Mouse (Mus musculus) layer of hippocampus, adult 18-20 months (tissue): ENCODE measurements at regions not wholly inside any gene's neighbourhood (a gene's known extent, or its start where the extent isn't known, plus 50 kb on each side); places are given as distances from the start of the nearest gene placed in this dataset.

Experiments
- DNase-seq, 2 experiments: peaks; one replicate each; pipeline ENCODE4 v3.0.0; 2022; ENCODE audit warnings: low spot score in 2 of 2

DNA sequence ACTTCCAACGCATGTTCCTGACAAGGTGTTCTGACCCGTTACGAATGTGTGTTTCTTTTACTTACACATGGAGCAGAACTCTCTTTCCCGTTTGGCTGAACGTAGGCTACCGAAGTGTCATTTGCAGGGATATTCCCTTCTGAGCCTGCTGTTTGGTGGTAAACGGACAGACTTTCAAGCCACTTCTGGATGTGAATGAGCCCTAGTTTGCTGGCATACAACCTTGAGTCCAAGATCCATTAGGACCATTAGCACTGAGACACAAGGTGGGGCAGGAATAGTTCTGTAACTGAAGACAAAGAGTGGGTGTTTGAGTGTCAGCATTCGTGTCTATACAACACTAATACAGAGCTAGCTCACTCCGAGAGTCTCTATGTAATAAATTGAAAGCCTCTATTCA lies 113.3 kb upstream of the Rmdn2 start:
- DNase-seq = no peak

DNA sequence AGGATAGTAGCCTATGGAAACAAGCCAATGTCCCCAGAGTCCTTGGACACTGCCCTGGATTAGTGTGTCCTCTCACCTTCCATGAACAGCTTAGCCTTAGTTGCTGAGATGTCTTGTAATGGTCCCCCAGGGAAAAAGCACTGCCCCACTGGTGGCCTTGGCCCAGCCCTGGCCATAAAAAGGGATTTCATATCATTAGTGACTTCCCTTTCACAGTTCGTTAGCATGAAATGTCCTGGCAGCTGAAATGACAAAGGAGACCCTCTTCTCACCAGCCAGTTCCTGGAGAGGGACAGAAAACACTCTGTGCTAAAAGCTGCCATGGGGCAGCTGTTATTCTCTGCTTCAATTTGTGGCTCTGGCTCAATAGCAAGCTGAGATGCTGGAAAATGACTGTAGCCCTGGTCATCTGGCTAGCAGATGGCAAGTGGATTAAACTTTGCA lies 110.6 kb upstream of the Rmdn2 start:
- DNase-seq = no peak

DNA sequence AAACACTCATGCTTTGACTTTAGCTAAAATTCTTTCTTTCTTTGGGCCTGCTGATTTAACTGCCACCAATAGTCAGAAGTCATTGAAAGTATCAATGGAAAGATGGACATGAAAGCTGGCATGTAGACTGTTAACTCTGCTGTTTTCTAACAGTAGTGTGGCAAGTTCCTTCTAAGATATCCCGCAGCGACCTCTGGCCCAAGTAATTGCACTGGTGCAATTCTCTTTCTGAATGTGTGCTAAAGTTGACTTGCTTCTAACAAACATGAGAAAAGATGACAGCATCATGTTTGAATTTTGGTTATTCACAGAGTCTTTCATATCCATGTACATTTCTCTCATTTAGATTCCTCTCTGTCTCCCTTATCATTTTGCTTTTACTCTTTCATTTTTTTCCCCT lies 109.7 kb upstream of the Rmdn2 start:
- no peak for DNase-seq

DNA sequence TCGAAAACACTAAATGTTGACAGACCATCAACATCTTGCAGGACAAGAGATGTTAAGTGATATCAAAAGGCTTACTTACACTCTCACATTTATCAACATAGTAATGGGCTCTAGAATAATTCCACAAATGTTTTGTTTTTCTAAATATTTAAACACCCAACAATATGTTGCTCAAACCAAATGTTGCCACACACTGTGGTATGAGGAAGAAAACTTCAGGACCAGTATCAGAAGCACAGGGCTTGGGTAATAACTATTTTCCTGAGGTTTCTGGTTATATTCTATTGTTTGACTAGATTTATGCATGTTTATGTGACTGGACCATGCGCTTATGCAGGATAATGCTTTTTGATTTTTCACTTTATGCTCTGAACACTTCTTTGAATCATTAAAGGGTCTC lies 108.6 kb upstream of the Rmdn2 start:
- no peak for DNase-seq

DNA sequence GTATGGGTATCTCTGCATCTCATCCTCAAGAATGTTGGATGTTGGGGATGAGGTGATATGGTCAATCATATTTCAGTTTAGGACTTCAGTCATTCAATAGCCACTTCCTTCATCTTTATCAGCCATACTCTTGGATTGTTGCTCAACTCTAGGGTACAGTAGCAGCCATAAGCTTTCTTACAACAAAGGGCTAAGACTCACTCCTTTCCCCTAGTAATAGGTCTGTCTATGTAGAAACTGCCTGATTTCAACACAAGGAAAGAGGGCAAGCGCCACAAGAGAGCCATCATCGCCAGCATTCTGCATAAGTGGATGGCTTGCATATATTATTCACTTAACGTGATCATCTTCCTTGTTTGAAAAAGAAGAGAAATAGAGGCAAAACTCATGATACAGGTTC lies 107.5 kb upstream of the Rmdn2 start:
- DNase-seq = no peak

DNA sequence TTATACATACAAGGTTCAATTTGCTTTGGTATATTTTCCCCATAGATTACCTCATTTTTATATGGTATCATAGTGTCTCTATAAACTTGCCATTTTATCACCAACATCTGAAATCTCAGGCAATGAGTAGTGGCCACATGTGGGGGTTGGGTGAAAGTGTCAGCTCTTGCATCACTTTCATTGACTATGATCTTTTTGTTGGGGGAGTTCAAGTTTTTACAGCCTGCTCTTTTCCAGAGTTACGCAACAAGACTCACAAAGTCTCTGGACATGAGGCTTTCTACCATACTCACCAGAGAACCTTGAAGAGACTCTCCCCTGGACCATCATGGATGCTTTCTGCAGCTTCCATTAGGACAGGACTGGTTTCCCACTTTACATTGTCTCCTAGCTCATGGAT lies 106.1 kb upstream of the Rmdn2 start:
- DNase-seq = no peak

DNA sequence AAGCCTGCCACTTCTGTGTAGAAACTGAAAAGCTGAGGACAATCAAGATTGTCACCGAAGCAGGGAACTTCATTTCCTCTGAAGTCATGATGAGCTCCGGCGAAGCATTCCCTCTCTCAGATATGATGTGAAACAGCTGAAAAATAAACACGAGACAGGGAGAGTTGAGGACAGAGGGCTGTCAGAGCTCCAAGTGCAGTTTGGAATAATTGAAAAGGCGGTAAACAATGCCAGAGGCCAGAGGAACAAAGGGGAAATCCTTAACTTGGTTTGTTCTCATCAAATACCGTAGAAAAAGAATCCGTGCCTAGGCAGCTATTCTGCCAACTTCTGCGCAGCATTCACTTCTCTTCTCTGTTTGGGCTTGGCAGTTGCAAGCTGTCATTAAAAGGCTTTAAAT lies 102.4 kb upstream of the Rmdn2 start:
- DNase-seq = peak in 1 of 2 experiments; percentile 49

DNA sequence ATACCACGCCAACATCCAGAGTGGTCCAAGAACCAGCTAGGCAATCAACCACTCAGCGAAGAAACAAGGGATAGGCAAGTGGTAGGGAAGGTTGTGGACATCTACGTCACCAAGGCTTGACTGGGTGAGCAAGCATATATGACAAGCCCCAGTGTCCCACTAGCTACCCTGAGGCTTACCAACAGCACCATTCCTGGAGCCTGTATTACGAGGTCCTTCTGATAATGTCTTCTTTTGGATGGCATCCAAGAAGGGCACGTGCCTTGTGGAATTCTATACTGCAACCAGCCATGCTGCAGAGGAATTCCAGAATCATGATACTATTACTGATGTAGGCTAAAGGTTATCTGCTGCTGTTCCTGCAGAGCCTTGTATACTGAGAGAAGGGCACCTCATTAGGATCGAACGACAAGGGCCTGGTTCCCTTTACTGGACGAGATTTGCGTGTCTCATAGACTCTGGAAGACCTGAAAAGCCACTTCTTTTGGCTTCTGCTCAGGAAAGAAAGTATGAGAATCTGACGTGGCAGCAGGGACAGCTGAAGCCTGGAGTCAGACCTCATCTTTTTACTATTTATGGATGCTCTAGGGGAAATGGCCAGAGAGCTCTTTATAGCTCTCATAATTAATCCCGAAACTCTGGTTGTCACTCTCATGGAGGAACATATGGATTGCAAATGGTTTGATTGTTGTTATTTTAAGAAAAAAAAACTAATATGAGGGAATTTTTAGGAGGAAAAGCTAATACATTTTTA lies 101.5 kb upstream of the Rmdn2 start:
- no peak for DNase-seq

DNA sequence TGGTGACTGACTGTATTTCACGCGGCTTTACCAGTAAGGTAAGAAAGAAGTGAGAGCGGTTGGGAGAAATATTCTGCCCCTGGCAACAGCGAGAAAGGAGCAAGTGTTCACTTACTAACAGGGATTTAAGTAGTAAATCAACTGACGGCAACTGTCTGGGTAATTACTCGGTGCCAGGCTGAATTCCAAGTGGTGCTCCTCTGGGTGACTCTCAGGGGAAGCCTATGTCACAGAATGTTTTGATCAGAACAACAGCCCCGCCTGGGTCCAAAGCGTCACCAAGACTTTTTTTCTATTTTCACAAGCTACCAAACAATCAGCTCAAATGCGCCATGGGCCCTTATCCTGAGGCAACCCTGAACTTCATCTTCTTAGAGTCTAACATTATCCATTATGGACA lies 100.4 kb upstream of the Rmdn2 start:
- DNase-seq = no peak

DNA sequence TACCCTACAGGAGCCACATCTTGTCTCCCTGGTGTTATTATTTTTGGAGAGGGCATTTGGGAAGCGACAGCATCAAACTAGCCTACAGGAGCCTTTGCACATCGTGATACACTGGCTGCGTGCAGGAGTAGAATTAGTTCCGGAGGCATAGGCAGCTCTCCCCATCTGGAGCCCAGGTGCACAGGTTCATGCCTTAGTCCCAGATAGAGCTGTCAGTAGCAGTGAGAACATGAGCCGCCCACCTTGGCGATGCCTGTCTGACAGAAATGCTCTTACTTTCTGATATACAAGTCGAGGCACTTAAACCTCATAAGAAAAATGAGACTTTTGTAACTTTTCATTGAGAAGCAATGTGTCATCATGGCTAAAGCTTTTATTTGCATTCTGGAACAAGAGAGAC lies 97.6 kb upstream of the Rmdn2 start:
- no peak for DNase-seq

DNA sequence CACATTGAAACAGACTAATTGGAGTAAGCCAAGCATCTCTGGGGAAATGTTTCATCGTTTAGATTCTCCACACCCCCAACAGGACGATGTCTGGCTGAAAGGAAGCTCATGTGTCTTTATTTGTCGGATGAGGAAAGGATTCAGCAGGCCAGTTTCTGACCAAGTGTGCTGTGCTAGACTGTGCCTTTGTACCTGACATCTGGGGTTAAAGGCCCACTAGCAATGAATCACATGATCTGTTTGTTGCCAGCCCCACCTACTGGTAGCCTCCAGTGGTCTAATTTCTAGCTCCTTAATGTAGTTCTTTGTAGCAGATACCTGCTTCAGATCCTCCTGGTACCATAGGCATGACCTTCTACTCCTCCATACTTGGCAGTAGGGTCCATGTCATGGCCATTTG lies 93.5 kb upstream of the Rmdn2 start:
- no peak for DNase-seq

DNA sequence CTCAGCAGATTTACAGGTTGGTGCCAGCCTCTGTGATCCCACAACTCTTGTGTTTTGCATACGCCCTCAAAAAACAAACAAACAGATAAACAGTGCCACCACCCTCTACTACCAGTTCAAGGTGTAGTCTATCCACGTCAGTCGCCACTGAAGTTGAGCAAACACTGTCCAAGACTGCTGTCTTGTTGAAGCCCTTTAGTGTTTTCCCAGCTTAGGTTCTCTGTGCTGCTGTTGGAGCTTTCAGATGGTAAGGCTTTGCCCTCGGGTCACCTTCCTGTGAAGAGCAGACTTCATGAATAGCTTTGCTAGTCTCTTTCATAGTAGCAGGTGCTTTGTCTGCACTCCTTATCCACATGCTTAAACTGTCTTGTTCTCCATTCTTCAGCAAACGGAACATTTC lies 93.0 kb upstream of the Rmdn2 start:
- DNase-seq = no peak

DNA sequence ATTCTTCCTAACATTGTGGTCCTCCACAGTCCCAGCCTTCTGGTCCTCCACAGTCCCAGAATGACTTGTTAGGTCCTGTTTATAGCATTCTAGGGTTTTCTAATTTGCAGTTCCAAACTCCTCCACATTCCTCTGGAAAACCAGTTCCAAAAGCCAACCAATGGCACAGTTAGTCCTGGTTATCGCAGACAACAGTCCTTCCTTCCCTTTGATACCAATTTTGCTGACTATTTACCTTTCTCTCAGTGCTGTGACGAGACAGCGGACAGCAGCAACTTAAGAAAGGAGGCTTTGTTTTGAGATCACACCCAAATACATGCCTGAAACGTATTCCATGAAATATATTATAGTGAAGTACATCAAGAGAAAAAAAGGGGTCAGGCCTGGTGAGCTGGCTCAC lies 92.3 kb upstream of the Rmdn2 start:
- no peak for DNase-seq

DNA sequence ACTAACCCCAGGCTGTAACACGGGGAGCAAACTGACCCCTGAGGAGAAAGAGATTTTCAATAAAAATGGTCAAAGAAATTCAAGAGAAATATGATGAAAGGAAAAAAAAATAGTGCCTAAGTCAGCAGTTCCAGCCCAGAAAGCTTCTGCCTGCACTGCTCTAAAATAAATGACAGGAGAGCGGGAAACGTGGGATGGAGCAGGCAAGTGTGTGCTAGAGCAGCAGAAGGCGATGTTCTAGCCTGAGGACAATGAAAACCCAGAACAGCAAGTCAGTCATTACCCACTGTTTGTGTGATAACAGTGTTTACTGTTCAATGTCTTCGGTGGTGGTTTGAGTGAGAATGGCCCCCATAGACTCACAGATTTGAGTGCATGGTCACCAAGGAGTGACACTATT lies 91.4 kb upstream of the Rmdn2 start:
- peak in 1 of 2 experiments; percentile 59 for DNase-seq

DNA sequence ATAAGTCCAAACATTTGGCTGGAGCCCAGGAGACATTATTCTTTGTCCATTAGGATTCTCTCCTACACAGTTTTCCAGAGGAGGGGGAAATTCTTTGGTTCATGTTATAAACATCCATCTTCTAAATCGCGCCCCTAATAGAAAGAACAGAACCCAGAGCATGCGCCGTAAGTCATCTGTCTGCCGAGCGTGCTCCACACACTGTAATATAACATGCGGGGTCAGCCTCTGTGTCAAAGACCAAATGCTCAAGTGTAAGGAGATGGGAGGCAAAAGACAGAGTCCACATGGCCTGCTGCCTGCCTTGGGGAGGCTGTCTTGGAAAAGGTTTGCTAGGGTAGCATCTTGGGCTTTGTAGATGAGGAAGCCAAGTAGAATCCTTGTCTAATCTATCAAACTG lies 90.0 kb upstream of the Rmdn2 start:
- DNase-seq = no peak

DNA sequence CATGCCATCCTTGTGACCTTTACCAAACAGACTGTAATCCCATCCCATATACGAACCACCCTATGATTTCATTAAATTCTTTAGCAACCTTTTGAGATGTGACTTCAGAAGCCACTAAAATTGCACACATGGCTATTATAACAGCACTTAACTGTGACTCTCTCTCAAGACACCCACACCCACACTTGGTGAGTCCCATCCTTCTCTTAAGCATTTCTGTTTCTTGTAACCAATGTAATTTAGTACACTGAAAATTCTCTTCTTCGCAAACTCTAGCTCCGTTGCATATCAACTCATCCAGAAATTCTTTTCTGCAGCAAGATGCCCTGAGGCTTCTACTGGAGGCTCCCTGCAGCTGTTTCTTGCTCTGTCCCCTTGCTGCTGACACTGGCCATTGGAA lies 88.4 kb upstream of the Rmdn2 start:
- DNase-seq = no peak

DNA sequence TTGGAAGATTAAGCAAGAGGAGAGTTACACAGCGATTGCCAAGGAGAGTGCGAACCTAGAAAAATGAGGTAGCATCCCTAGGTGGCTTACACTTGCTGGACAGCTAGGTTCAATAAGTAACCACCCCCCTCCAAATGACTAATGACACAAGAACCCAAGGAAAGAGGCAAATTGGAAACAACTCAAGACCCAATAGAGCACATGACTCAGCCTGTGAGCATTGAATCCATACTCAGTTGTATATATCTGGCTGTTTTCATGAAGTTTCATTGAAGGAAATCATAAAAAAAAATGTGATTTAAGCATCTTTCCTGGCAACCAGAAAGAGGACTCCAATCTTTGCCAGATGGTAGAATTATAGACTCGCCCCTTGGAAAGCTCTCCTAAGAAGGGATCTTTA lies 84.3 kb upstream of the Rmdn2 start:
- DNase-seq = no peak

DNA sequence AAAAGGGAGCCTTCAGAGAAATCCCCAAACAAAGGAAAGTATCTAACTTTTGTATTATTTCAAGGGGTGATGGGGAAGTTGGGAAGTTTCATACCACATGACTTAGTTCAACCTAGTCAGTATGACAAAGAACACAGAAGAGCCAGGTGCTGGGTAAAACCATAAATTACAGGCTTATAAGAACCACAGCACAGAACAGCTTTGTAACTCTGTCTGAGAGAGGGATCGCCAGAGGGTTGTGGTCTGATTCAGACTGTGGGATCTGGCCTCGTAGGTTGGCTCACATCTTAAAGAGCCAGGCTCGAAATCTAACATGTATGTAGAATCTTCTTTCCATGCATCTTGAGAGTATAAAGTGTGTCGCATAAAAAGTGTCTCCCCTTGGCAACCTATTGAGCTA lies 75.1 kb upstream of the Rmdn2 start:
- no peak for DNase-seq

DNA sequence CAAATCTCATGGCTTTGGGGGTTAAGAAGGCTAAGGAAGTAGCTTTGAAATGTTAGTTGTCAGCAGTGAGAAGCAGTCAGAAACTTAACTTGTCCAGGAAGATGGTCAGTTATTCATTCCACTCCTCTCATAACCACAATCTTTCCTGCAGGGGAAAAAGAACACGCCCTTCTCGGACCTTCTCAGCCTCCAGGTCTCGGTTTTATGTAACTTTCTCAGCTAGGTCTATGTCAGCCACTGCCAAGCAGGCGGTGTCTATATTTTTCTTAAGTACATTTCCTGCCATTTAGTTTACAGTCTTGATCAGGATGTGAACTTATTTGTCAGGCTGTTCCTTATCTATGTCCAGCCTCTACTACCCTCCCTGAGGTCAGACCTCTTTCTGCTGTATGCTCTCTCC lies 72.9 kb upstream of the Rmdn2 start:
- DNase-seq = no peak

DNA sequence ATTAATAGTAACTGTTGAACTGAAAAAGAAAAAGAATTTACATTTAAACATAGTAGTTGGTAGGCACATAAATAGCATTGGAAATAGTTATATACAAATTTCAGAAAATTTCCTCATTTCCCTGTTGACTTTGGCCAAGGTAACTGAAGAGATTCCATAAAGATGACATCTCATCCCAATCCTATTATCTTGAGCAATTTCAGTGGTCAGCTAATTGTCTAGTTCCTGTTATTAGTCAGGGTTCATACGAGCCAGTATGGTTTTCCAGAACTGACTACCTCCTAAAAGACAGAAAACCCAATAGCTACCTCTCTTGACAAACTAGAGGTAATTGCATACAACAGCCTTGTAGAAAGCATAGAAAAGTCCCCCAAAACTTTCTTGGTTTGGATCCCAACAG lies 71.6 kb upstream of the Rmdn2 start:
- DNase-seq = no peak

DNA sequence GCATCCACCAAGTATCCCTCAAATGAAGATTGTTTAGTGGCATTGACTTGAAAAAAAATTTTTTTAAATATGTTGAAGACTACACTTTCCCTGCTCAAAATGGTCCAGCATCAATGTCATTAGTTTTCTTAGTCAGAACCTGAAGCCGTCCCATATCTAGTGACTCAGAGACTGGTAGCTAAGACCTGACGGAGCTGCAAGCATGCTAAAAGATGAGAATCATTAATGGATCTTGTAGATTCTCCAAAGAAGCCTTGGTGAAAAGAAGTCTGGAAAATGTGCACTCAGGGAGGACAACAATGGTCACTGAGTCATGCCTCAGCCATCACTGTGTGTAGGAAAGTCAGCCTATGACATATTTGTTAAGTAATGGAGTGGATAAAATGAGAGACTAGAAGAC lies 71.2 kb upstream of the Rmdn2 start:
- no peak for DNase-seq

DNA sequence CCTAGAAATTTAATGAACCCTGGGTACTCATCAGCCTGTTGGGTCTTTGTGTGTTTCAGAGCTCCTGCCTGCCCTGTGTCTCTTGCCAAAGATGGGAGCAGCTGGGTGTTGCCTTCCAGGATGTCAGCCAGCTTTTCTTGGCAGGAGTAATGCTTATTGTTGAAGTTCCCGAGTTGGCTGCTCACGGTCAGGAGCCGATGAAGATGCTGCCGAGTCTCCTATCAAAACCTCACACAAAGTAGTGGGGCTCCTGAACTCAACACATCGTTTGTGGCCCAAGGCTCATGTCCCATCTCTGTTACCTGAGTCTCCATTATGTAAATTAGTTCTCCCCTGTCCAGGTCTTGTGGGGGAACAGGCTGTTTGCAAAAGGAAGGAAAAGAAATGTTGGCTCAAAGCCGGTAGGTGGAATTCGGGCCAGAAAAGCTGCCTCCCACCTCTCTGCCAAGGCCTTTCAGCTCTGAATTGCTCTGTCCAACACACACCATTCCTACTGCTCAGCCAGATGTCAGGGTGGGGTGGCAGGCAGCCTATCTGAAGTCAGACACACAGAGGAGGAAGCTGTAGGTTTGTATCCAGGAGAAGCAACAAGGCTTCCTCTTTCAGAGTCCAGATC lies 67.6 kb upstream of the Rmdn2 start:
- DNase-seq = peak in 1 of 2 experiments; percentile 31

DNA sequence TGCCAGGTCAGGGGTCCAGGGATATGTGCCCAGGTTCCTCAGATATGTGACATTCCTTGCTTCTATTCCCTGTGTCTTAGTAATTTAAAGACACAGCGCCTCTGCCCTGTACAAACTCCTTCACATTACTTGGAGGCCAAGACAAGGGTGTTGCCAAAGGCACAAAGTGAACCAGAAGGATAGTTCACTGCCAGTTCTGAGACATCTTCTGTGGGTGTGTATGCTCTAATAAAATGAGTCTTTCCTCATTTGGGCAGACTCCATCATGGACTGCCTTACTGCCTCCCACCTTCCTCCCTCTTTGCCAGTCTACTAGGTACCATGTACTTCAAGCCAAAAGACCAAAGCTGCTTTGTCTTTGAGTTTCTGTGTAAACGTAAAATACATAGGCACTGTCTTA lies 65.8 kb upstream of the Rmdn2 start:
- no peak for DNase-seq
